Mouse (Mus musculus): ENCODE measurements around the gene Tuba1c.
A peak's percentile ranks its signal among the peaks of the same experiment; 100 is the strongest.
"Not testable (repeated sequence)": the region's sequence is repeated elsewhere in the genome, so short reads cannot be mapped to it uniquely, and the experiment has no call there.

The Tuba1c gene

GRCm38 (mm10) chr15:99071988-99072387 is 42.3 kb downstream of the Tuba1c start:
- no peak for DNase-seq

GRCm38 (mm10) chr15:99074019-99074599 is 44.4 kb downstream of the Tuba1c start, which contains the start of gene Troap:
Troap (plus strand) TSS chr15:99074575.
- no peak for DNase-seq

GRCm38 (mm10) chr15:99074600-99075333 is 45.1 kb downstream of the Tuba1c start:
- DNase-seq: peak; percentile 97 to 98

GRCm38 (mm10) chr15:99076011-99076410 is 46.3 kb downstream of the Tuba1c start:
- DNase-seq: not testable (repeated sequence)

- no peak for DNase-seq
Observed at GRCm38 (mm10) chr15:99078181-99078910, 48.7 kb downstream of the Tuba1c start.

- no peak for DNase-seq
Observed at GRCm38 (mm10) chr15:99079804-99080203, 50.1 kb downstream of the Tuba1c start.

- no peak for DNase-seq
Observed at GRCm38 (mm10) chr15:99082322-99082721, 52.6 kb downstream of the Tuba1c start.

GRCm38 (mm10) chr15:99082840-99083239 is 53.1 kb downstream of the Tuba1c start:
- no peak for DNase-seq

GRCm38 (mm10) chr15:99083258-99083657 is 53.6 kb downstream of the Tuba1c start:
- peak in 1 of 2 experiments; percentile 41 for DNase-seq

- no peak for DNase-seq
Observed at GRCm38 (mm10) chr15:99083867-99084557, 54.3 kb downstream of the Tuba1c start.

- DNase-seq: no peak
Observed at GRCm38 (mm10) chr15:99084618-99085017, 54.9 kb downstream of the Tuba1c start.

GRCm38 (mm10) chr15:99085997-99086396 is 56.3 kb downstream of the Tuba1c start:
- no peak for DNase-seq

GRCm38 (mm10) chr15:99087253-99088075 is 57.8 kb downstream of the Tuba1c start, which contains the start of gene C1ql4:
C1ql4 (minus strand) TSS chr15:99087817.
- DNase-seq: no peak
